Mouse (Mus musculus) left cerebral cortex, adult 18-20 months (tissue): Measurements from ENCODE around the gene Alad. TPM values are rescaled to one million over a fixed set of nuclear protein-coding genes. Genes with fewer than 3 reads are reported as not detected.

ENCODE experiments used
- total RNA-seq, 2 experiments: library from RNA; stranded (reverse); gene quantifications; 2 replicates each; pipeline ENCODE4 v1.2.3; 2021

Alad gene
- total RNA-seq, 2 experiments from 2014 or later = 36.4 to 41.0 TPM

Other genes with a start within 250 kb of the Alad start
- gene Fkbp15, start 159.4 kb downstream of the Alad start, total RNA-seq = 10 to 100 TPM; 32.8 to 33.2 TPM
- gene Slc31a1, start 159.2 kb downstream of the Alad start, total RNA-seq = 10 to 100 TPM; 10.7 to 11.3 TPM
- gene Cdc26, start 111.3 kb downstream of the Alad start, total RNA-seq = 10 to 100 TPM; 47.9 to 49.7 TPM
- gene Prpf4, start 111.1 kb downstream of the Alad start, total RNA-seq = 10 to 100 TPM; 13.0 to 14.2 TPM
- gene Rnf183, start 84.7 kb downstream of the Alad start, total RNA-seq = not detected
- gene Wdr31, start 49.0 kb downstream of the Alad start, total RNA-seq = 1 to 10 TPM; 8.5 to 8.7 TPM
- gene Bspry, start 39.9 kb downstream of the Alad start, total RNA-seq = under 1 TPM; 0.28 to 0.40 TPM
- gene Hdhd3, start 16.5 kb downstream of the Alad start, total RNA-seq = 1 to 10 TPM; 8.9 to 9.0 TPM
- 10 to 100 TPM; 23.4 to 23.9 TPM for gene Pole3, start 5.2 kb upstream of the Alad start, total RNA-seq
- gene 4933430I17Rik, start 5.5 kb upstream of the Alad start, total RNA-seq = under 1 TPM; 0.46 to 0.80 TPM
- 10 to 100 TPM; 25.7 TPM for gene Rgs3, start 39.9 kb upstream of the Alad start, total RNA-seq